Mouse (Mus musculus) CH12.LX (cell line): ENCODE data around the gene Gse1. TPM values are rescaled to one million over a fixed set of nuclear protein-coding genes. Genes with fewer than 3 reads are reported as not detected.
A peak's percentile ranks its signal among the peaks of the same experiment; 100 is the strongest.

Source experiments
- DNase-seq: peaks from one replicate; pipeline ENCODE4 v3.0.0-alpha.2; 2013; ENCODE audit errors: extremely low read depth
- H3K27ac ChIP-seq: 2 replicates; pipeline ENCODE4 v1.5.1; 2012; ENCODE audit warnings: low read depth, mild to moderate bottlenecking, control low read depth, moderate library complexity; ENCODE audit not compliant: insufficient read depth
- H3K27me3 ChIP-seq: replicated peaks from 2 replicates; pipeline ENCODE3; 2012; ENCODE audit warnings: inconsistent platforms
- H3K36me3 ChIP-seq, 2 experiments: replicated peaks in 1 of 2; 2 replicates each; pipeline versions ENCODE3 to v1.6.1; 2012; ENCODE audit warnings: inconsistent platforms in 1 of 2, low read length in 1 of 2, mild to moderate bottlenecking in 1 of 2, mixed read lengths in 1 of 2, moderate library complexity in 1 of 2; ENCODE audit not compliant: control insufficient read depth in 1 of 2, insufficient read depth in 1 of 2
- H3K4me1 ChIP-seq, 2 experiments: 2 replicates each; pipeline ENCODE4 v1.6.1; 2012; ENCODE audit warnings: inconsistent platforms in 1 of 2, moderate library complexity in 1 of 2; ENCODE audit not compliant: insufficient read depth in 2 of 2, control insufficient read depth in 1 of 2
- H3K4me2 ChIP-seq: 2 replicates; pipeline ENCODE4 v1.6.1; 2012; ENCODE audit warnings: low read depth, mild to moderate bottlenecking, control low read depth; ENCODE audit not compliant: poor library complexity, insufficient read depth, severe bottlenecking
- H3K4me3 ChIP-seq, 3 experiments: fragments of 150-350 bp in 1 of 3; sonication (generic) in 1 of 3; replicated peaks in 1 of 3; 2 replicates each; pipeline versions ENCODE3 to v1.5.1; 2011 to 2012; ENCODE audit warnings: low read depth in 2 of 3, low read length in 2 of 3, mild to moderate bottlenecking in 2 of 3, moderate library complexity in 2 of 3, control low read depth in 1 of 3, improper control_type of control experiment in 1 of 3, inconsistent platforms in 1 of 3, mixed read lengths in 1 of 3; ENCODE audit not compliant: poor library complexity in 1 of 3
- H3K79me2 ChIP-seq: replicated peaks from 2 replicates; pipeline ENCODE4 v1.6.1; 2012; ENCODE audit warnings: mild to moderate bottlenecking, moderate library complexity; ENCODE audit not compliant: control insufficient read depth, poor library complexity, insufficient read depth, severe bottlenecking; ENCODE audit errors: extremely low read depth
- H3K9ac ChIP-seq: 2 replicates; pipeline ENCODE4 v1.6.1; 2012; ENCODE audit warnings: low read depth, mild to moderate bottlenecking, control low read depth, moderate library complexity; ENCODE audit not compliant: insufficient read depth
- H3K9me3 ChIP-seq: replicated peaks from 2 replicates; pipeline ENCODE3; 2012; ENCODE audit warnings: low read length, inconsistent platforms, mixed read lengths
- BHLHE40 ChIP-seq: IDR thresholded peaks from 2 replicates; pipeline ENCODE4 v1.6.1; 2011; ENCODE audit warnings: mild to moderate bottlenecking, low read depth, low read length, improper control_type of control experiment
- CHD1 ChIP-seq: IDR thresholded peaks from 2 replicates; pipeline ENCODE4 v1.6.1; 2012; ENCODE audit warnings: low read depth, low read length, improper control_type of control experiment, inconsistent platforms
- ELF1 ChIP-seq: IDR thresholded peaks from 2 replicates; pipeline ENCODE4 v1.6.1; 2014; ENCODE audit warnings: low read depth, mild to moderate bottlenecking, inconsistent platforms, low read length, improper control_type of control experiment
- ETS1 ChIP-seq: conservative IDR thresholded peaks from 2 replicates; pipeline ENCODE4 v1.6.1; 2012; ENCODE audit warnings: low read depth, mild to moderate bottlenecking, inconsistent platforms, low read length, improper control_type of control experiment, moderate library complexity
- IRF4 ChIP-seq: IDR thresholded peaks from 2 replicates; pipeline ENCODE4 v1.6.1; 2014; ENCODE audit warnings: low read depth, mild to moderate bottlenecking, inconsistent platforms, low read length, improper control_type of control experiment
- JUN ChIP-seq: IDR thresholded peaks from 2 replicates; pipeline ENCODE4 v1.6.1; 2011; ENCODE audit warnings: low read depth, mild to moderate bottlenecking, low read length, improper control_type of control experiment, moderate library complexity; ENCODE audit not compliant: insufficient read depth
- KAT2A ChIP-seq: IDR thresholded peaks from 2 replicates; pipeline ENCODE4 v1.6.1; 2012; ENCODE audit warnings: low read length, improper control_type of control experiment, inconsistent platforms; ENCODE audit not compliant: insufficient replicate concordance
- MAFK ChIP-seq: IDR thresholded peaks from 2 replicates; pipeline ENCODE4 v1.6.1; 2011; ENCODE audit warnings: low read length, improper control_type of control experiment; ENCODE audit not compliant: insufficient replicate concordance
- MEF2A ChIP-seq: IDR thresholded peaks from 2 replicates; pipeline ENCODE4 v1.6.1; 2014; ENCODE audit warnings: low read depth, mild to moderate bottlenecking, inconsistent platforms, low read length, improper control_type of control experiment, borderline replicate concordance
- MYC ChIP-seq: IDR thresholded peaks from 2 replicates; pipeline ENCODE4 v1.6.1; 2011; ENCODE audit warnings: low read depth, mild to moderate bottlenecking, improper control_type of control experiment, low read length
- RAD21 ChIP-seq: IDR thresholded peaks from 2 replicates; pipeline ENCODE4 v1.6.1; 2011; ENCODE audit warnings: low read depth, mild to moderate bottlenecking, low read length, improper control_type of control experiment, moderate library complexity
- RCOR1 ChIP-seq: conservative IDR thresholded peaks from 2 replicates; pipeline ENCODE4 v1.6.1; 2012; ENCODE audit warnings: low read depth, mild to moderate bottlenecking, inconsistent platforms, low read length, improper control_type of control experiment
- TCF12 ChIP-seq: IDR thresholded peaks from 2 replicates; pipeline ENCODE4 v1.6.1; 2014; ENCODE audit warnings: low read depth, mild to moderate bottlenecking, inconsistent platforms, low read length, improper control_type of control experiment
- UBTF ChIP-seq: IDR thresholded peaks from 2 replicates; pipeline ENCODE4 v1.6.1; 2012; ENCODE audit warnings: low read depth, mild to moderate bottlenecking, inconsistent platforms, low read length, improper control_type of control experiment, moderate library complexity
- ZNF384 ChIP-seq: IDR thresholded peaks from 2 replicates; pipeline ENCODE4 v1.6.1; 2012; ENCODE audit warnings: low read depth, low read length, improper control_type of control experiment, inconsistent platforms
- dilution Hi-C: fragments of 300-500 bp; cut with MboI; formaldehyde crosslinking; loops from 2 replicates; pipeline ENCODE4 v1.14.3; 2020; ENCODE audit warnings: low sequenced_read_pairs; ENCODE audit not compliant: extremely low pct_unique_long_range_greater_than_20kb, extremely low pct_ligation_motif_present
- in situ Hi-C: fragments of 300-500 bp; cut with MboI; formaldehyde crosslinking; loops from 3 replicates; pipeline ENCODE4 v1.14.3; 2019; ENCODE audit warnings: low sequenced_read_pairs, low pct_ligation_motif_present, low pct_unique_long_range_greater_than_20kb, mixed read lengths
- polyA plus RNA-seq: library from polyadenylated mRNA; unstranded; fragments of >175 nt; gene quantifications from 2 replicates; pipeline ENCODE4 v1.2.1, GENCODE M21; 2012; ENCODE audit warnings: low read depth; ENCODE audit not compliant: insufficient read length
- total RNA-seq, 2 experiments: library from RNA; depleted of rRNA; stranded (reverse); fragments of 300-350 nt in 1 of 2; fragments of >200 nt in 1 of 2; gene quantifications; 2 replicates each; pipeline ENCODE4 v1.2.3; 2012 to 2014

Gse1 gene
- total and polyA plus RNA-seq, 3 experiments, result 1.3 to 9.8 (median 8.5) TPM

DNA sequence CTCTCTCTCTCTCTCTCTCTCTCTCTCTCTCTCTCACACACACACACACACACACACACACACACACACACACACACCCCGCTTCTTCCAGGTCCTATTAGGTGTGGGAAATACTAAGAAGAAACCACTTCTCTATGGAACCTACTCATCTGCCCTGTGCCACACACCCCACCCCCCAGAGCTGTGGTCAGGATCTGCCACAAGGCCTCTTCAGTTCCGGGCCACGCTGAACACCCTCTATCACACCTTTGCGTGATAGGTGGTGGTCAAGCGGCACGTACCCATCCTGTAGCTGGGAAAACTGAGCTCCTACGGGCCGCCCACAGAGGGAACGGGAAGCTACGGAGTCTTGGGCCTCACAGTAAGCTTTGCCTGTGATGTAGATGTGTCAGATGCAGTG is 238.0 kb downstream of the Gse1 start:
- TF ChIP-seq BHLHE40 (peak; percentile 42; the same call in 1 of the 2 replicates), ELF1 (peak; percentile 23; the same call in 1 of the 2 replicates), RCOR1 (no peak)
- TF ChIP-seq, all 38 proteins: peak for 2
- no peaks in the 10 kb centered on the region for H3K9me3 ChIP-seq
- in situ Hi-C loops, result no loop called here
- H3K27me3 ChIP-seq, result peaks cover 2% of the 10 kb centered on the region
- dilution Hi-C loops, result no loop called here
- H3K79me2 ChIP-seq, result no peaks in the 10 kb centered on the region
- H3K27ac ChIP-seq, result peak overlapping the region; percentile 60
- no peaks in the 10 kb centered on the region for H3K36me3 ChIP-seq
- peak overlapping the region; percentile 23; the same call in 1 of the 2 replicates for H3K9ac ChIP-seq
- H3K4me2 ChIP-seq, result peak overlapping the region; percentile 33
- peaks cover 65 to 88% of the 10 kb centered on the region in 2 experiments for H3K4me1 ChIP-seq
- peak overlapping the region in 2 of 3 experiments; percentile 23 to 26 for H3K4me3 ChIP-seq
- no peak for DNase-seq

DNA sequence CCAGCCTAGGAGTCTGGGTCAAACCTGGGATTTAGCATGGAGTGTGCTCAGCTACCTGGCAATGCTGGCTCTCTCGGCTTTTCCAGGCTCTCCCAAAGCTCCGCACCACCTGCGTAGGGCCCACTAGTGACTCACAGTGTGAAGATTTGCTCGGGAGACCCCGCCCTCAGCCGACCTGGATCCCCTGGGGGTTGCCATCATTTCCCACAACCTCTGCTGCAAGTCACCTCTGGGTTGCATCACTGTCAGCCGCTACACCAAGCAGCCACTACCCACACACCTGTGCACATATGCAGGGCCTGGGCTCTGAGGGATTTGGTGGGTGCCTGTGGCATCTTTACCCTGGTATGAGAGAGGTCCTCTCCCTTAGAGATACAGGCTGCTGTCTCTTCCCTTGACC is 239.3 kb downstream of the Gse1 start:
- Histone ChIP-seq H3K27ac (peak overlapping the region; percentile 60; the same call in 1 of the 2 replicates), H3K4me1 (peaks cover 59 to 79% of the 10 kb centered on the region in 2 experiments), H3K36me3 (no peaks in the 10 kb centered on the region), H3K27me3 (peaks cover 2% of the 10 kb centered on the region), H3K4me3 (peak overlapping the region in 2 of 3 experiments; percentile 8 to 21), H3K79me2 (no peaks in the 10 kb centered on the region), H3K9ac (peak overlapping the region; percentile 23), H3K9me3 (no peaks in the 10 kb centered on the region), H3K4me2 (peak overlapping the region; percentile 33)
- in situ Hi-C loops (no loop called here), dilution Hi-C loops (no loop called here)
- TF ChIP-seq BHLHE40, result peak; percentile 61
- TF ChIP-seq MEF2A, result peak; percentile 26; the same call in 1 of the 2 replicates
- TF ChIP-seq IRF4, result peak; percentile 77
- no peak for TF ChIP-seq CHD1
- TF ChIP-seq TCF12, result peak; percentile 70; the same call in 1 of the 2 replicates
- peak; percentile 77 for TF ChIP-seq ETS1
- peak; percentile 72 for DNase-seq

DNA sequence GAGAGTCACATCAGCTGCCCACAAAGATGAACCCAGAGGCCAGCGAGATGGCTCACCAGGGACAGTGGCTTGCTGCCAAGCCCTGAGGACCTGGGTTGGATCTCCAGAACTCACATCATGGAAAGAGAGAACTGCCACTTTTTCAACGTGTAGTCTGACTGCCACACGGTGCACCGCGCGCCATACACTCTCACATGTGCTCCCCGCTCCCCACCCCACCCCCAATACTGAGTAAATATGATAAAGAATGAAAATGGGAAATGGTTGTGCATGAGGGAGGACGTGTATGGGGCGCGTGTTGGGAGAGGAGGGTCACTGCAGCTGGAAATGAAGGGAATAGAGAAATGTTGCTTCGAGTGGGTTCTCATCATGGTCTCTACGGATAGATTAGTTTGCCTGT is 241.9 kb downstream of the Gse1 start:
- H3K4me1 ChIP-seq, result peaks cover 50 to 66% of the 10 kb centered on the region in 2 experiments
- H3K36me3 ChIP-seq, result no peaks in the 10 kb centered on the region
- H3K9me3 ChIP-seq, result no peaks in the 10 kb centered on the region
- no peak overlapping the region for H3K4me2 ChIP-seq
- no peak for TF ChIP-seq TCF12
- no peak for TF ChIP-seq KAT2A
- no peak for TF ChIP-seq MAFK
- TF ChIP-seq ZNF384, result no peak
- TF ChIP-seq BHLHE40, result no peak
- TF ChIP-seq RAD21, result no peak
- no peak for TF ChIP-seq UBTF
- no peak for TF ChIP-seq JUN
- no peak for TF ChIP-seq MYC
- no peak for TF ChIP-seq ETS1
- in situ Hi-C loops, result loop anchor here (5.0 kb wide), 1 partner anchor 33 kb away; no protein-coding TSS in a partner anchor
- H3K27me3 ChIP-seq, result no peaks in the 10 kb centered on the region
- no peak overlapping the region for H3K4me3 ChIP-seq
- DNase-seq, result no peak
- no peak overlapping the region for H3K9ac ChIP-seq
- no peak overlapping the region for H3K27ac ChIP-seq
- no peaks in the 10 kb centered on the region for H3K79me2 ChIP-seq
- dilution Hi-C loops, result no loop called here
